Mouse (Mus musculus) adrenal gland, adult (tissue): ENCODE measurements around the gene Pde10a.
A peak's percentile ranks its signal among the peaks of the same experiment; 100 is the strongest.

ENCODE experiments used
- DNase-seq, 2 experiments: peaks; one replicate each; pipeline ENCODE4 v3.0.0; 2022 to 2023; ENCODE audit warnings: low spot score in 1 of 2; ENCODE audit not compliant: inconsistent age in 2 of 2

Pde10a gene

GRCm38 (mm10) chr17:8995344-8995743 is 470.2 kb downstream of the Pde10a start:
- peak in 1 of 2 experiments; percentile 61 for DNase-seq

DNA sequence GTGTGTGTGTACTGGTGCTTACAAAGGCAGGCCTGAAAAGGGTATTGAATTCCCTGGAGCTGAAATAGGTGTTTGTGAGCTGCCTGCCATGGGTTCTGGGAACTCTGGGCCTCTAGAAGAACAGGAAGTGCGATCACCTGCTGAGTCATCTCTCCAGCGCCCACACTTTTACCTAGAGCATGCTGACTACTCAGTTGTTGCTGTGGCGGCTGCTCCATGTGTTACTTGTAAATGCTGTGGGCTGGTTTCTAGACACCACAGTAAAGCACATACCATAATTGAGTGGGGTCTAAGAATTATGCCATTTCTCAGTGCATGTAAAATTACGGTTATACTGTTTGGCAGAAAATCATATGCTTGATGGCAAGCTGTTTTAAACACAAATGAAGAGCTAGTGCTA is 477.3 kb downstream of the Pde10a start:
- DNase-seq = no peak

- no peak for DNase-seq
These were observed 479.3 kb downstream of the Pde10a start for GRCm38 (mm10) chr17:9004516-9004915.

DNA sequence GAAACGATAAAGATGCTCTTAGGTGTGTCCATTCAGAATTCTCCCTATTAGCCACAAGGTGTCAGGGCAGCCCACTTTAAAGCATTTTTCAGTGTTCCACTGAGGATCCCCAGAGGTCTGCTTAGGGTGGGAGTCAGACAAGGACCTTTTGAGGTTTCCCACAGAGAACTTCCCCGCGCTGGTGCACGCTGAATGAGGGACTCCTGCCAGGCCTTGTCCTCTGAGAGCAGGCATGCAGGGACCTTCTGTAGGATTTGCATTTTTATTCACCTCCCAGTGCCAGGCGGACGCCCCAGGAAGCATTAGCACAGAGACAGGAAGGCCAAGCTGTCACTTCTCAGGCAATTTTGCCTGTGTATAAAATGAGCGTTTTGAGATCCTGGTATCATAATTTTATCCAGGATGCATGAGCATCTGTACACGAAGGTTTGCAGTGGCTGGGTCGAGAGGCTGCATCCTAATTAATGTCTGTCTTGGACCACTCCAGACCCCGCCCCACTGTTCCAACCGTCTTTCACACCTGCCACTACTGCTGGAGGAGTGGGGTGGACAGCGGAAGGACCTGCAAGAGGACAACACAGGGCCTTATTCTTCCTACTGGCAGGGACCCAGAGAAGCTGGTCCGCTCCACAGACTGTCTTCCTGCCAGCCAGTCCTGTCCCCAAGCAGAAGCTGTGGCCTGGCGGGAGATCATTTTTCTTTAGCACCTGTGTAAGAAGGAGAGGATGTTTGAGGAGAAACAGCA is 498.2 kb downstream of the Pde10a start:
- DNase-seq = no peak

DNA sequence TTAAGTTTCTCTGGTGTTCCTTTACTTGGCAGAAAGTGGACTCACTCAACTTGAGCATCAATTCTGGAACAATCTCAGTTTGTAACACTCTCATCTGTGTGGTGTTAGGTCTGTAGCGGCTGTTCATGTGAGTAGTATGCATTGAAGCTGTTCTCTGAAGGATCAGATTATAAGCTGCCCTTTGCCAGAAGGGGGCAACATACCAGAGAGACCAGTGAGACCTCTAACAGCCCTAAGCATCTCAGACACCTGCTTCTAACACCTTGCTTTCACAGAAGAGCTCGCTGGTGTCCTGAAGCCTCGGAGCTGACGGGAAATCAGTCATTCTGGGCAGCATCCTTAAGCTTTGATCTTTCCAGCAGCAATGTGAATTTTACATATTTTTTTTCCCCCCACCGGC is 505.0 kb downstream of the Pde10a start:
- no peak for DNase-seq

DNA sequence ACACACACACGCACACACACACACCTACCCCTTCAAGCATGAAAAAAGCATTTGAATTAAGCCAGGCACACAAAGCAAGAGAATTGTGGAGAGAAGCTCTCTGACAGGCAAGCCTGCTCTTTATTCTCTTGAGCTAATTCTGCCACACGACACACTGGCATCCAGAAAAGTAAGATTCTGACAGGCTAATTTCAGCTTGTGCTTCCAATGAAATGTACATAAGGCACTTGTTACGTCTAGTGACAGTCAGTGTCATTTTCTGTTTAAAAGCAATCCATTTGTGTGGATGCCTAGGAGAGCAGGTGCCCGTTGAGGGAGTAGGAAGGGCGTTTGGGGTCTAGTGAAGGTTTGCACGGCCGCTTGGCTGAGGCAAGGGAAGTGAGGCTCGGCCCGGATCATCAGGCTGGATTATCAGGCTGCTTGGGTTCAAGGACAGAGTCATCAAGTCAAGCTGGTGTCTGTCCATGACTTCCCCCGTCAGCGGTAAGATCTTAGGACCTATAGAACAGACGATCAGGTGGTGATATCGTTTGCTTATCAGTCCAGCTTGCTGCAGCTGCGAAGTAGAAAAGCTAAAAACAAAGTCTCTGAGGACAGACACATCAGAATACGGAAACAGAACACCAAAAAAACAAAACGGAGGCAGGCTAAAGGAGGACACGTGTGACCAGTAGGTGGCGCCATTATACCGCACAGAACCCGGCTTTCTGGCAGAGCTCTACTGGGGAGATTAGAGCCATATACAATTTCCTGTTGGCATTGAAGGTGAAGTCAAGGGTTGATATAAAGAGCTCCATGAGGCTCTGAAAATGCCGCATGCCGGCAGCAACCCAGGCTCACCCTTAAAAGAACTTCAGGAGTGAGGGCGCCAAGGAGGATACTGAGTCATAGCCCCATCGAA is 506.3 kb downstream of the Pde10a start:
- peak; percentile 75 to 94 for DNase-seq

DNA sequence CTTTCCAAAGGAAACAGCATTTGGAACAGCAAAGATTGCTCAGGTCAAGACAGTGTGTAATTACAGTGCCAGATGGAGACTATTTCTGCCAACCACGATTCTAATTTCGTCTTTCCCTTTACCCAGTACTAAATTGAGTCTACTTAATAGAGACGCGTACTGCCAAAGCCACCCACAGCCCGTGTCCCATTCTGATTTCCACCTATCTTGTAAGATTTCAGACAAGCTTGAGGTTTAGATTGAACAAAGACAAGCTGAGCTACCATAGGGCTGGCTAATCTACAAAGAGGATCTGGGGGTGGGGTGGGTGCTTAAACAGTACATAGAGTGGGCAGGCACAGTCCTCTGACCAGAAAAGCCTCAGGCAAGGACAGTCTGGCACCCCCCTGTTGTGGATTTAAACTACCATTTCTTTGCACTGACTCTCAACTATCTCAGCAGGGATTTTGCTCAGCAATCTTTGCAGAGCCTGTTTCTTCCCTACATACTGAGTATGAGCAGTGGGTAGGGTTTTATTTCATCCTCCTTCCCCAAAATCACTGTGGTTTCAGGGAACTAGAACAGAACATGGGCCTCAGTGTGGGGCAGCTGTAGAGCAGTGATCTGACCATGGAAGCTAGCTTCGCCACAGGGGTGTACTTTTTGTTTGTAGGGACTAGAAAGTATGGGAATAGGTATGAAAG is 507.3 kb downstream of the Pde10a start:
- DNase-seq = no peak

DNA sequence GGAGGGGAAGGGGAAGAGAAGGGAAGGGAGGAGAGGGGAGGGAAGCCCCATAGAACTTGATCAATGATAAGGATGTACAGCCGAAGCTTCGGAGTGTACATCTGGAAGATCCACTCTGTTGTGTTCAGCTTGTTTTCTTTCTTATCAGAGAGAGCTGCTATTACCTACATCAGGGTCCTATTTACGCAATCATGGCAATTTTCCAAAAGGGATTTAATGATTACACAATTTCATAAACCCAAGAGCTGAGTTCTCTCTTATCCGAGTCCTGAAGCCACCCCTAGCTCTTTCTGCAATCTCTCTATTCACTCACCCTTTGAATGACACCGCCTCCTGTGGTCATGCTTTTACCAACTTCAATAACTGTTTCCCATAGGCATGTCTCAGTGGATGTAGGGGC is 508.3 kb downstream of the Pde10a start:
- peak in 1 of 2 experiments; percentile 23 for DNase-seq

- DNase-seq = no peak
These were observed 510.6 kb downstream of the Pde10a start for GRCm38 (mm10) chr17:9035561-9036348.
